Mouse (Mus musculus) hematopoietic stem cell, adult 5-6 weeks (primary cell): ENCODE results near the gene Aldh16a1. TPM values are rescaled to one million over a fixed set of nuclear protein-coding genes. Genes with fewer than 3 reads are reported as not detected.

ENCODE experiments used
- ATAC-seq, 2 experiments: fragments of 125-278 bp in 1 of 2; replicated peaks in 1 of 2; 2 replicates each; pipeline ENCODE4 v1.8.0; 2016 to 2017; ENCODE audit warnings: inconsistent platforms in 2 of 2, mild to moderate bottlenecking in 2 of 2, moderate number of reproducible peaks in 2 of 2, low read depth in 1 of 2, moderate TSS enrichment in 1 of 2; ENCODE audit not compliant: low FRiP score in 2 of 2, poor library complexity in 2 of 2, severe bottlenecking in 2 of 2, insufficient read depth in 1 of 2, low TSS enrichment in 1 of 2
- total RNA-seq: library from RNA; stranded (forward); fragments of 172-1452, 232-1000 nt; gene quantifications from 2 replicates; pipeline ENCODE4 v1.2.3, GENCODE M21; 2017

Gene Aldh16a1
- total RNA-seq, 1 experiment from 2014 or later = 32.6 TPM

DNA sequence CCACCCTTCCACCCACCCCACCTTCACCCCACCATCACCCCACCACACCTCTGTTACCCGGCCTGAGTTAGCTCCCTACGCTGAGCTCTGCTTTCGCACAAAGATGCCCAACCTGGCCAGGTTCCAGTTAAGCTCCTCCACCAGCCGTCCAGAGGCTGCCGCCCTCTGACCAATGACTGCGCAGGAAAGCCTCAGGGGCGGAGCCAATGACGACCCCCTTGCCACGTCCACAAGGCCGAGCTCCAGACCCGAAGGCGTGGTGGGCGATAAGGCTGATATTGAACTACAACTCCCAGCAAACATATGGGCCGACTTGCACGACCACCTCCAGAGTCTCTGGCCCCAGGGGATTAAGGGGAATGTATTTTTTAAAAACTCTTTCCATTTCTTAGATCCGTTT is 62.3 kb downstream of the Aldh16a1 start, which contains the start of gene Rcn3:
Gene Rcn3, minus strand, starts transcription at position 174 of the 400 bp plus-strand sequence.
- ATAC-seq = peak; percentile 67 to 86

DNA sequence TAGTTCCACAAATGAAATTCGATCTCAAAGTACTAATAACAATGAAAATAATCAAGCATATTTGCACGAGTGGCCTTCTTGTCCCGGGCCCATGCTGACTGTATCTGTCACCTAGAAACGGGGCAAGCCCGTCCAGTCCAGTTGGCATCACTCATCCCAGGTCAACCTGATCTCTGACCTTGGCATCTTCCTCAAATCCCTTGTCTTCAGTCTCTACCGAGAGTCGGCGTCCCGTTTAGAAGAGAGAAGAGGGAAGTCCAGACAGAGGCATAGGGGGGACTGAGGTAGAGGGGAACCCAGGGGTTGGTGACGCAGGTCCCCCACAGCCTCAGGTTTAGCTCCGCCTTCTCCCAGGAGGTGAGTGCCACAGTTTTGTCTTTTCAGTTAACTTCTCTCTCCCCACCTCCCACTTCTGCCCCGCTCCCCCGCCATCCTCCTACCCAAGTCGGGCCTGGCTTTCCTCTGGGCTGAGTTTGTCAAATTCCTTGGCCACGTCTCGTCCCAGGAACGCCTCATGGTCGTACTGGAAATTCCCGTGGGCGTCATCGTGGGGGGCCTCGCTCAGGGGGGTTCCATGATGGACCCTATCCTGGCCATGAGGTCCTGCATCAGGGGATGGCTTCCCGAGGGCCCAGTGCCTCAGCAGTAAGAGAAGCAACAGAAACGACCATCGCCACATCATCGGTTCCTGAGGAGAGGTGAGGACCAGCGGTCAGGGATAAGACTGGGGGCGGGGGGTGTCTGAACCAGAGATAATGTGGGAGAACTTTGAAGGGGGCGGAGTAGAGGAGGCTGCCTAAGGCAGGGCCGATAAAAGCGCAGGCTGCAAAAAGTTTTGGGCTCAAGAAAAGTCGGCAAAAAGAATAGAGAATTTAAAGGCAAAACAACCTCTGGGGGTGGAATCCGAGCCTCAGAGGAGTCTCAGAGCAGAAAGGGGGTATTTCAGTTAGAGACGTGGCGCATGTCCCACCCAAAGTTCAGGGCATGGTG is 63.1 kb downstream of the Aldh16a1 start:
- ATAC-seq = peak; percentile 72 to 75

Other genes with a start within 250 kb of the Aldh16a1 start
- 12.4 and 25.5 TPM in 2 replicates for gene Ap2a1, start 225.1 kb downstream of the Aldh16a1 start, total RNA-seq
- gene Tsks, start 211.4 kb downstream of the Aldh16a1 start, total RNA-seq = not detected in 2 replicates
- 0.20 TPM in 1 of 2 replicates, not detected in the other for gene Cpt1c, start 179.7 kb downstream of the Aldh16a1 start, total RNA-seq
- gene Prmt1, start 168.0 kb downstream of the Aldh16a1 start, total RNA-seq = 156 and 185 TPM in 2 replicates
- 75.7 and 137 TPM in 2 replicates for gene Irf3, start 156.9 kb downstream of the Aldh16a1 start, total RNA-seq
- 19.8 and 35.1 TPM in 2 replicates for gene Bcl2l12, start 155.9 kb downstream of the Aldh16a1 start, total RNA-seq
- 11.3 and 13.8 TPM in 2 replicates for gene Scaf1, start 138.2 kb downstream of the Aldh16a1 start, total RNA-seq
- gene Rras, start 136.6 kb downstream of the Aldh16a1 start, total RNA-seq = 1.9 and 9.0 TPM in 2 replicates
- 3.9 and 4.6 TPM in 2 replicates for gene Prr12, start 101.7 kb downstream of the Aldh16a1 start, total RNA-seq
- gene Nosip, start 92.2 kb downstream of the Aldh16a1 start, total RNA-seq = 56.2 and 72.8 TPM in 2 replicates
- gene Prrg2, start 91.9 kb downstream of the Aldh16a1 start, total RNA-seq = 6.6 and 6.7 TPM in 2 replicates
- gene Rcn3, start 62.4 kb downstream of the Aldh16a1 start, total RNA-seq = 41.8 and 52.6 TPM in 2 replicates
- gene Fcgrt, start 50.7 kb downstream of the Aldh16a1 start, total RNA-seq = 15.3 and 23.1 TPM in 2 replicates
- gene Rps11, start 30.1 kb downstream of the Aldh16a1 start, total RNA-seq = 1,545 and 1,649 TPM in 2 replicates
- gene Rpl13a, start 25.8 kb downstream of the Aldh16a1 start, total RNA-seq = 3,499 and 4,043 TPM in 2 replicates
- gene Gm45713, start 18.4 kb downstream of the Aldh16a1 start, total RNA-seq = 0.35 and 0.56 TPM in 2 replicates
- 15.7 and 18.9 TPM in 2 replicates for gene Flt3l, start 18.2 kb downstream of the Aldh16a1 start, total RNA-seq
- gene Pih1d1, start 281 bp downstream of the Aldh16a1 start, total RNA-seq = 38.0 and 60.7 TPM in 2 replicates
- 1.0 TPM in 1 of 2 replicates, not detected in the other for gene Slc17a7, start 9.4 kb upstream of the Aldh16a1 start, total RNA-seq
- gene Gfy, start 25.0 kb upstream of the Aldh16a1 start, total RNA-seq = not detected in 2 replicates
- not detected in 2 replicates for gene Pth2, start 26.4 kb upstream of the Aldh16a1 start, total RNA-seq
- 0.60 and 0.75 TPM in 2 replicates for gene Ccdc155, start 50.3 kb upstream of the Aldh16a1 start, total RNA-seq
- 37.0 TPM in 2 replicates for gene Dkkl1, start 57.6 kb upstream of the Aldh16a1 start, total RNA-seq
- gene Tead2, start 61.2 kb upstream of the Aldh16a1 start, total RNA-seq = 5.1 and 9.9 TPM in 2 replicates
- 76.4 and 103 TPM in 2 replicates for gene Cd37, start 84.5 kb upstream of the Aldh16a1 start, total RNA-seq
- not detected in 2 replicates for gene Slc6a16, start 86.5 kb upstream of the Aldh16a1 start, total RNA-seq
- 0.19 TPM in 1 of 2 replicates, not detected in the other for gene Slc6a21, start 122.9 kb upstream of the Aldh16a1 start, total RNA-seq
- gene Trpm4, start 179.2 kb upstream of the Aldh16a1 start, total RNA-seq = 3.2 and 10.8 TPM in 2 replicates
- not detected in 2 replicates for gene Hrc, start 180.7 kb upstream of the Aldh16a1 start, total RNA-seq
- gene Ppfia3, start 212.4 kb upstream of the Aldh16a1 start, total RNA-seq = not detected in 2 replicates
- gene Lin7b, start 216.0 kb upstream of the Aldh16a1 start, total RNA-seq = 3.2 TPM in 1 of 2 replicates, not detected in the other
- gene Snrnp70, start 241.2 kb upstream of the Aldh16a1 start, total RNA-seq = 498 and 589 TPM in 2 replicates